In genomic region chr5:39181616-39182402, GRCm38 (mm10) we compare ENCODE assay signal across 20 mouse cellular contexts.
DNase-seq lines count a peak whose midpoint lies in the region; ATAC-seq lines count a peak whose summit lies in the region.
"Had no signal": no experiment of that assay in that cellular context is flagged by ENCODE, and none has a peak within 500 bp of the region (broad histone marks: within the 10 kb centered on the region; RNA-seq: fewer than 3 reads in every experiment).

No protein-coding gene starts in this region.

- H3K4me3 ChIP-seq in hindbrain, embryonic 14.5 days (replicated peaks; ENCODE audit: low read length) = no peak overlapping the region
- H3K4me3 ChIP-seq in hindbrain, embryonic 10.5 days = no peak overlapping the region
- H3K4me3 ChIP-seq in forebrain, embryonic 12.5 days (replicated peaks) = no peak overlapping the region
- no peak overlapping the region for H3K4me3 ChIP-seq in forebrain, embryonic 16.5 days (replicated peaks; ENCODE audit: low read length)
- H3K4me3 ChIP-seq in midbrain, embryonic 16.5 days (ENCODE audit: low read depth, low read length) = no peak overlapping the region
- H3K4me3 ChIP-seq in intestine, embryonic 15.5 days (replicated peaks) = no peak overlapping the region
- H3K4me3 ChIP-seq: embryonic facial prominence, embryonic 12.5 days; erythroblast, embryonic 14.5 days; kidney, embryonic 15.5 days; limb, embryonic 12.5 days; neural tube, embryonic 15.5 days had no signal

- H3K9me3 ChIP-seq in hindbrain, embryonic 14.5 days (ENCODE audit: control insufficient read depth, low read length) = no peaks in the 10 kb centered on the region
- H3K9me3 ChIP-seq in hindbrain, embryonic 10.5 days = no peaks in the 10 kb centered on the region
- H3K9me3 ChIP-seq in forebrain, embryonic 12.5 days = no peaks in the 10 kb centered on the region
- no peaks in the 10 kb centered on the region for H3K9me3 ChIP-seq in forebrain, embryonic 16.5 days (ENCODE audit: control insufficient read depth, low read length)
- no peaks in the 10 kb centered on the region for H3K9me3 ChIP-seq in midbrain, embryonic 16.5 days (replicated peaks; ENCODE audit: control insufficient read depth, low read length, poor library complexity, severe bottlenecking)
- H3K9me3 ChIP-seq in intestine, embryonic 15.5 days = no peaks in the 10 kb centered on the region
- H3K9me3 ChIP-seq: embryonic facial prominence, embryonic 12.5 days; kidney, embryonic 15.5 days; limb, embryonic 12.5 days; neural tube, embryonic 15.5 days had no signal

- H3K9ac ChIP-seq in hindbrain, embryonic 14.5 days = no peak overlapping the region
- no peak overlapping the region for H3K9ac ChIP-seq in forebrain, embryonic 12.5 days
- H3K9ac ChIP-seq in forebrain, embryonic 16.5 days (replicated peaks; ENCODE audit: low read depth, low read length) = no peak overlapping the region
- H3K9ac ChIP-seq in midbrain, embryonic 16.5 days (ENCODE audit: low read depth, low read length) = no peak overlapping the region
- H3K9ac ChIP-seq in intestine, embryonic 15.5 days = no peak overlapping the region
- H3K9ac ChIP-seq: embryonic facial prominence, embryonic 12.5 days; kidney, embryonic 15.5 days; limb, embryonic 12.5 days; liver, postnatal 0 days; neural tube, embryonic 15.5 days had no signal

- H3K36me3 ChIP-seq in hindbrain, embryonic 14.5 days (replicated peaks; ENCODE audit: control insufficient read depth, insufficient read depth) = no peaks in the 10 kb centered on the region
- no peaks in the 10 kb centered on the region for H3K36me3 ChIP-seq in hindbrain, embryonic 10.5 days
- H3K36me3 ChIP-seq in forebrain, embryonic 12.5 days (replicated peaks) = no peaks in the 10 kb centered on the region
- no peaks in the 10 kb centered on the region for H3K36me3 ChIP-seq in forebrain, embryonic 16.5 days (ENCODE audit: control insufficient read depth, insufficient read depth)
- no peaks in the 10 kb centered on the region for H3K36me3 ChIP-seq in midbrain, embryonic 16.5 days (ENCODE audit: control insufficient read depth, insufficient read depth, low read length)
- no peaks in the 10 kb centered on the region for H3K36me3 ChIP-seq in intestine, embryonic 15.5 days
- H3K36me3 ChIP-seq: embryonic facial prominence, embryonic 12.5 days; kidney, embryonic 15.5 days; limb, embryonic 12.5 days; neural tube, embryonic 15.5 days had no signal

- H3K27me3 ChIP-seq in hindbrain, embryonic 14.5 days (ENCODE audit: control insufficient read depth, insufficient read depth, low read length) = no peaks in the 10 kb centered on the region
- no peaks in the 10 kb centered on the region for H3K27me3 ChIP-seq in hindbrain, embryonic 10.5 days (ENCODE audit: insufficient read depth, poor library complexity, severe bottlenecking)
- H3K27me3 ChIP-seq in forebrain, embryonic 12.5 days = no peaks in the 10 kb centered on the region
- no peaks in the 10 kb centered on the region for H3K27me3 ChIP-seq in forebrain, embryonic 16.5 days (replicated peaks; ENCODE audit: control insufficient read depth, insufficient read depth, low read length)
- no peaks in the 10 kb centered on the region for H3K27me3 ChIP-seq in midbrain, embryonic 16.5 days (ENCODE audit: control insufficient read depth, insufficient read depth, low read depth, low read length)
- H3K27me3 ChIP-seq in intestine, embryonic 15.5 days (replicated peaks) = no peaks in the 10 kb centered on the region
- H3K27me3 ChIP-seq: embryonic facial prominence, embryonic 12.5 days; kidney, embryonic 15.5 days; limb, embryonic 12.5 days; neural tube, embryonic 15.5 days had no signal

- DNase-seq in hindbrain, embryonic 14.5 days (ENCODE audit: low spot score) = no peak
- no peak for DNase-seq in hindbrain, embryonic 10.5 days (ENCODE audit: low spot score)
- DNase-seq in adipocyte (ENCODE audit: low spot score) = no peak
- DNase-seq: kidney, adult 11 months; kidney, postnatal 36 days; liver, postnatal 0 days; thymus, adult 2 months had no signal

- 55% methylated on average over 2 of the region's 2 CpGs for WGBS in hindbrain, embryonic 14.5 days
- WGBS in hindbrain, embryonic 10.5 days = 65% methylated on average over 2 of the region's 2 CpGs
- 65% methylated on average over 2 of the region's 2 CpGs for WGBS in forebrain, embryonic 12.5 days
- WGBS in forebrain, embryonic 16.5 days = 69% methylated on average over 2 of the region's 2 CpGs
- 64% methylated on average over 2 of the region's 2 CpGs for WGBS in midbrain, embryonic 16.5 days
- WGBS in intestine, embryonic 15.5 days = 78% methylated on average over 2 of the region's 2 CpGs

- H3K4me2 ChIP-seq in hindbrain, embryonic 14.5 days (replicated peaks) = no peak overlapping the region
- H3K4me2 ChIP-seq in forebrain, embryonic 12.5 days = no peak overlapping the region
- H3K4me2 ChIP-seq in forebrain, embryonic 16.5 days (ENCODE audit: low read length) = no peak overlapping the region
- H3K4me2 ChIP-seq in midbrain, embryonic 16.5 days (ENCODE audit: low read length) = no peak overlapping the region
- H3K4me2 ChIP-seq in intestine, embryonic 15.5 days (replicated peaks) = no peak overlapping the region
- H3K4me2 ChIP-seq: embryonic facial prominence, embryonic 12.5 days; heart, embryonic 11.5 days; kidney, embryonic 15.5 days; limb, embryonic 12.5 days; liver, embryonic 11.5 days; neural tube, embryonic 15.5 days had no signal

- H3K4me1 ChIP-seq in hindbrain, embryonic 14.5 days (replicated peaks; ENCODE audit: control insufficient read depth, insufficient read depth, low read length) = 0 out of 2 replicates have a peak, but pooled peaks cover 5% of the 10 kb centered on the region
- peaks cover 10% of the 10 kb centered on the region for H3K4me1 ChIP-seq in hindbrain, embryonic 10.5 days (replicated peaks)
- no peaks in the 10 kb centered on the region for H3K4me1 ChIP-seq in forebrain, embryonic 12.5 days
- peaks cover 6% of the 10 kb centered on the region for H3K4me1 ChIP-seq in forebrain, embryonic 16.5 days (replicated peaks; ENCODE audit: control insufficient read depth, insufficient read depth, low read length)
- no peaks in the 10 kb centered on the region for H3K4me1 ChIP-seq in midbrain, embryonic 16.5 days (ENCODE audit: control insufficient read depth, insufficient read depth, low read length)
- H3K4me1 ChIP-seq in intestine, embryonic 15.5 days (replicated peaks) = no peaks in the 10 kb centered on the region
- H3K4me1 ChIP-seq: embryonic facial prominence, embryonic 12.5 days; kidney, embryonic 15.5 days; limb, embryonic 12.5 days; neural tube, embryonic 15.5 days had no signal

- peak; percentile 47; the same call in 1 of the 2 replicates for ATAC-seq in hindbrain, embryonic 14.5 days (ENCODE audit: low FRiP score)
- peak; percentile 55; the same call in 1 of the 2 replicates for ATAC-seq in forebrain, embryonic 12.5 days (ENCODE audit: low FRiP score)
- ATAC-seq in forebrain, embryonic 16.5 days = peak; percentile 72
- peak; percentile 88 for ATAC-seq in midbrain, embryonic 16.5 days
- ATAC-seq in intestine, embryonic 15.5 days = no peak
- ATAC-seq: liver, postnatal 0 days; lung, postnatal 0 days had no signal

- H3K27ac ChIP-seq in hindbrain, embryonic 14.5 days = no peak overlapping the region
- H3K27ac ChIP-seq in hindbrain, embryonic 10.5 days = no peak overlapping the region
- H3K27ac ChIP-seq in forebrain, embryonic 12.5 days = no peak overlapping the region
- peak overlapping the region; percentile 11 for H3K27ac ChIP-seq in forebrain, embryonic 16.5 days (ENCODE audit: low read length)
- H3K27ac ChIP-seq in midbrain, embryonic 16.5 days (ENCODE audit: low read length) = peak overlapping the region; percentile 57
- H3K27ac ChIP-seq in intestine, embryonic 15.5 days = no peak overlapping the region
- H3K27ac ChIP-seq: embryonic facial prominence, embryonic 12.5 days; kidney, embryonic 15.5 days; limb, embryonic 12.5 days; neural tube, embryonic 15.5 days; stomach, postnatal 0 days had no signal

Comparison
In these comparisons a context has a peak if more than half of its experiments do, and no peak if none do; other contexts are left out.
1. H3K27ac ChIP-seq: peak in forebrain, embryonic 16.5 days (single experiment) and midbrain, embryonic 16.5 days (single experiment); none in hindbrain, embryonic 14.5 days (single experiment), hindbrain, embryonic 10.5 days (single experiment), forebrain, embryonic 12.5 days (single experiment) and intestine, embryonic 15.5 days (single experiment).